Mouse (Mus musculus): ENCODE results near the gene Foxj2. TPM values are rescaled to one million over a fixed set of nuclear protein-coding genes. Genes with fewer than 3 reads are reported as not detected.
A peak's percentile ranks its signal among the peaks of the same experiment; 100 is the strongest.

Foxj2 gene
- polyA plus RNA-seq, 1 experiment from 2014 or later, result 8.5 TPM

- peaks cover 27% of the 10 kb centered on the region for H3K4me1 ChIP-seq (replicated peaks; ENCODE audit: control insufficient read depth, insufficient read depth, low read length)
- 3% methylated on average over 29 of the region's 29 CpGs for WGBS
- no peaks in the 10 kb centered on the region for H3K27me3 ChIP-seq (replicated peaks; ENCODE audit: control insufficient read depth, insufficient read depth, low read length)
- peak; percentile 69 for ATAC-seq
- H3K9me3 ChIP-seq (ENCODE audit: control insufficient read depth, low read length), result no peaks in the 10 kb centered on the region
- peak overlapping the region; percentile 52 for H3K4me2 ChIP-seq (ENCODE audit: low read length)
- no peak overlapping the region for H3K27ac ChIP-seq (ENCODE audit: low read length)
- 0 out of 2 replicates have a peak, but pooled peaks cover 2% of the 10 kb centered on the region for H3K36me3 ChIP-seq (ENCODE audit: control insufficient read depth, insufficient read depth)
- H3K4me3 ChIP-seq (replicated peaks; ENCODE audit: low read length), result peak overlapping the region; percentile 37
- peak overlapping the region; percentile 59 for H3K9ac ChIP-seq (replicated peaks; ENCODE audit: low read depth, low read length)
These were observed 6.4 kb downstream of the Foxj2 start for GRCm38 (mm10) chr6:122825923-122826742.

- no peak overlapping the region for H3K27ac ChIP-seq (ENCODE audit: low read length)
- H3K9me3 ChIP-seq (ENCODE audit: control insufficient read depth, low read length), result no peaks in the 10 kb centered on the region
- H3K36me3 ChIP-seq (ENCODE audit: control insufficient read depth, insufficient read depth), result peaks cover 5% of the 10 kb centered on the region; the same call in 1 of the 2 replicates
- no peak overlapping the region for H3K9ac ChIP-seq (replicated peaks; ENCODE audit: low read depth, low read length)
- no peak overlapping the region for H3K4me2 ChIP-seq (ENCODE audit: low read length)
- no peak for ATAC-seq
- WGBS, result 41% methylated on average over 13 of the region's 13 CpGs
- no peaks in the 10 kb centered on the region for H3K27me3 ChIP-seq (replicated peaks; ENCODE audit: control insufficient read depth, insufficient read depth, low read length)
- H3K4me3 ChIP-seq (replicated peaks; ENCODE audit: low read length), result no peak overlapping the region
- peaks cover 13% of the 10 kb centered on the region for H3K4me1 ChIP-seq (replicated peaks; ENCODE audit: control insufficient read depth, insufficient read depth, low read length)
These were observed 8.4 kb downstream of the Foxj2 start for GRCm38 (mm10) chr6:122828086-122828485.

GRCm38 (mm10) chr6:122832880-122833279, 13.2 kb downstream of the Foxj2 start:
- Histone ChIP-seq H3K27me3 (replicated peaks; ENCODE audit: control insufficient read depth, insufficient read depth, low read length) (no peaks in the 10 kb centered on the region), H3K9me3 (ENCODE audit: control insufficient read depth, low read length) (peaks cover 2% of the 10 kb centered on the region; the same call in 1 of the 2 replicates), H3K36me3 (ENCODE audit: control insufficient read depth, insufficient read depth) (peaks cover 19% of the 10 kb centered on the region), H3K4me1 (replicated peaks; ENCODE audit: control insufficient read depth, insufficient read depth, low read length) (no peaks in the 10 kb centered on the region), H3K4me2 (ENCODE audit: low read length) (no peak overlapping the region), H3K27ac (ENCODE audit: low read length) (no peak overlapping the region), H3K9ac (replicated peaks; ENCODE audit: low read depth, low read length) (no peak overlapping the region), H3K4me3 (replicated peaks; ENCODE audit: low read length) (no peak overlapping the region)
- 87% methylated on average over 7 of the region's 7 CpGs for WGBS
- ATAC-seq, result no peak

- Histone ChIP-seq H3K4me1 (replicated peaks; ENCODE audit: control insufficient read depth, insufficient read depth, low read length) (no peaks in the 10 kb centered on the region), H3K27me3 (replicated peaks; ENCODE audit: control insufficient read depth, insufficient read depth, low read length) (no peaks in the 10 kb centered on the region), H3K9ac (replicated peaks; ENCODE audit: low read depth, low read length) (no peak overlapping the region), H3K27ac (ENCODE audit: low read length) (no peak overlapping the region), H3K36me3 (ENCODE audit: control insufficient read depth, insufficient read depth) (peaks cover 20% of the 10 kb centered on the region), H3K4me3 (replicated peaks; ENCODE audit: low read length) (no peak overlapping the region), H3K4me2 (ENCODE audit: low read length) (no peak overlapping the region), H3K9me3 (ENCODE audit: control insufficient read depth, low read length) (peaks cover 2% of the 10 kb centered on the region; the same call in 1 of the 2 replicates)
- ATAC-seq, result no peak
- 68% methylated on average over 4 of the region's 4 CpGs for WGBS
These were observed 14.7 kb downstream of the Foxj2 start for GRCm38 (mm10) chr6:122834365-122834764.

GRCm38 (mm10) chr6:122836974-122837373, 17.3 kb downstream of the Foxj2 start:
- Histone ChIP-seq H3K27me3 (replicated peaks; ENCODE audit: control insufficient read depth, insufficient read depth, low read length) (no peaks in the 10 kb centered on the region), H3K4me3 (replicated peaks; ENCODE audit: low read length) (no peak overlapping the region), H3K4me2 (ENCODE audit: low read length) (no peak overlapping the region), H3K9me3 (ENCODE audit: control insufficient read depth, low read length) (peaks cover 2% of the 10 kb centered on the region; the same call in 1 of the 2 replicates), H3K9ac (replicated peaks; ENCODE audit: low read depth, low read length) (no peak overlapping the region), H3K36me3 (ENCODE audit: control insufficient read depth, insufficient read depth) (peaks cover 23% of the 10 kb centered on the region), H3K27ac (ENCODE audit: low read length) (no peak overlapping the region), H3K4me1 (replicated peaks; ENCODE audit: control insufficient read depth, insufficient read depth, low read length) (no peaks in the 10 kb centered on the region)
- ATAC-seq, result no peak
- 97% methylated on average over 3 of the region's 3 CpGs for WGBS

GRCm38 (mm10) chr6:122837539-122837938, 17.8 kb downstream of the Foxj2 start:
- 91% methylated on average over 5 of the region's 5 CpGs for WGBS
- H3K4me2 ChIP-seq (ENCODE audit: low read length), result no peak overlapping the region
- peaks cover 2% of the 10 kb centered on the region; the same call in 1 of the 2 replicates for H3K9me3 ChIP-seq (ENCODE audit: control insufficient read depth, low read length)
- ATAC-seq, result no peak
- H3K27ac ChIP-seq (ENCODE audit: low read length), result no peak overlapping the region
- no peaks in the 10 kb centered on the region for H3K27me3 ChIP-seq (replicated peaks; ENCODE audit: control insufficient read depth, insufficient read depth, low read length)
- no peak overlapping the region for H3K9ac ChIP-seq (replicated peaks; ENCODE audit: low read depth, low read length)
- no peak overlapping the region for H3K4me3 ChIP-seq (replicated peaks; ENCODE audit: low read length)
- H3K36me3 ChIP-seq (ENCODE audit: control insufficient read depth, insufficient read depth), result peaks cover 23% of the 10 kb centered on the region
- H3K4me1 ChIP-seq (replicated peaks; ENCODE audit: control insufficient read depth, insufficient read depth, low read length), result no peaks in the 10 kb centered on the region

- 84% methylated on average over 6 of the region's 6 CpGs for WGBS
- H3K27ac ChIP-seq (ENCODE audit: low read length), result no peak overlapping the region
- peak; percentile 85 for ATAC-seq
- no peaks in the 10 kb centered on the region for H3K4me1 ChIP-seq (replicated peaks; ENCODE audit: control insufficient read depth, insufficient read depth, low read length)
- H3K36me3 ChIP-seq (ENCODE audit: control insufficient read depth, insufficient read depth), result peaks cover 16% of the 10 kb centered on the region
- H3K4me2 ChIP-seq (ENCODE audit: low read length), result no peak overlapping the region
- no peak overlapping the region for H3K9ac ChIP-seq (replicated peaks; ENCODE audit: low read depth, low read length)
- H3K4me3 ChIP-seq (replicated peaks; ENCODE audit: low read length), result no peak overlapping the region
- H3K9me3 ChIP-seq (ENCODE audit: control insufficient read depth, low read length), result no peaks in the 10 kb centered on the region
- H3K27me3 ChIP-seq (replicated peaks; ENCODE audit: control insufficient read depth, insufficient read depth, low read length), result no peaks in the 10 kb centered on the region
These were observed 24.0 kb downstream of the Foxj2 start for GRCm38 (mm10) chr6:122843759-122844158.

GRCm38 (mm10) chr6:122852696-122853095, 33.0 kb downstream of the Foxj2 start:
- 87% methylated on average over 2 of the region's 2 CpGs for whole genome bisulfite sequencing
- no peak overlapping the region for H3K4me3 ChIP-seq (replicated peaks; ENCODE audit: low read length)
- no peaks in the 10 kb centered on the region for H3K4me1 ChIP-seq (replicated peaks; ENCODE audit: control insufficient read depth, insufficient read depth, low read length)
- no peak for ATAC-seq
- H3K36me3 ChIP-seq (ENCODE audit: control insufficient read depth, insufficient read depth), result no peaks in the 10 kb centered on the region
- no peak overlapping the region for H3K27ac ChIP-seq (ENCODE audit: low read length)
- H3K9me3 ChIP-seq (ENCODE audit: control insufficient read depth, low read length), result no peaks in the 10 kb centered on the region
- H3K4me2 ChIP-seq (ENCODE audit: low read length), result no peak overlapping the region
- no peak overlapping the region for H3K9ac ChIP-seq (replicated peaks; ENCODE audit: low read depth, low read length)
- H3K27me3 ChIP-seq (replicated peaks; ENCODE audit: control insufficient read depth, insufficient read depth, low read length), result no peaks in the 10 kb centered on the region

GRCm38 (mm10) chr6:122854552-122854951, 34.8 kb downstream of the Foxj2 start:
- ATAC-seq, result no peak
- H3K27ac ChIP-seq (ENCODE audit: low read length), result no peak overlapping the region
- 88% methylated on average over 12 of the region's 12 CpGs for WGBS

More at GRCm38 (mm10) chr6:122854552-122854951, 34.8 kb downstream of the Foxj2 start:
- no peaks in the 10 kb centered on the region for H3K27me3 ChIP-seq (replicated peaks; ENCODE audit: control insufficient read depth, insufficient read depth, low read length)
- no peaks in the 10 kb centered on the region for H3K36me3 ChIP-seq (ENCODE audit: control insufficient read depth, insufficient read depth)
- no peaks in the 10 kb centered on the region for H3K4me1 ChIP-seq (replicated peaks; ENCODE audit: control insufficient read depth, insufficient read depth, low read length)
- no peak overlapping the region for H3K4me3 ChIP-seq (replicated peaks; ENCODE audit: low read length)
- no peak overlapping the region for H3K4me2 ChIP-seq (ENCODE audit: low read length)
- no peaks in the 10 kb centered on the region for H3K9me3 ChIP-seq (ENCODE audit: control insufficient read depth, low read length)
- H3K9ac ChIP-seq (replicated peaks; ENCODE audit: low read depth, low read length), result no peak overlapping the region

Data from forebrain, embryonic 16.5 days (tissue).